Mouse (Mus musculus): Measurements from ENCODE around the gene Gm44973. TPM values are rescaled to one million over a fixed set of nuclear protein-coding genes. Genes with fewer than 3 reads are reported as not detected.

The Gm44973 gene
- total RNA-seq, 2 experiments from 2014 or later: not detected

- DNase-seq (ENCODE audit: extremely low spot score in 1 of 2, low spot score in 2 of 2): peak; percentile 90 to 93
- peak within 1 kb of the TSS; percentile 97 for H3K27ac ChIP-seq
- no peak; the same call in 1 of the 2 replicates for TF ChIP-seq CTCF (IDR thresholded peaks at IDR 0.05)
- H3K4me3 ChIP-seq: peak within 1 kb of the TSS; percentile 70
- intact Hi-C loops (cut with DNase I): loop anchor here (2.0 kb wide), 1 partner anchor 23 kb away; the partner anchor contains the start of genes Fiz1, Gm44973 and Zfp524
These were observed 22.9 kb downstream of the Gm44973 start, which contains the start of gene Zfp784 for GRCm38 (mm10) chr7:5038109-5038732. Zfp784 (minus strand) TSS chr7:5038446.

GRCm38 (mm10) chr7:5038940-5039339 is 23.6 kb downstream of the Gm44973 start:
- intact Hi-C loops (cut with DNase I): loop anchor here (2.0 kb wide), 1 partner anchor 24 kb away; the partner anchor contains the start of genes Fiz1, Gm44973 and Zfp524
- H3K27ac ChIP-seq: peak overlapping the region; percentile 97; the same call in 1 of the 2 replicates
- no peak for DNase-seq (ENCODE audit: extremely low spot score in 1 of 2, low spot score in 2 of 2)
- no peak for TF ChIP-seq CTCF (IDR thresholded peaks at IDR 0.05)
- H3K4me3 ChIP-seq: peak overlapping the region; percentile 70

DNA sequence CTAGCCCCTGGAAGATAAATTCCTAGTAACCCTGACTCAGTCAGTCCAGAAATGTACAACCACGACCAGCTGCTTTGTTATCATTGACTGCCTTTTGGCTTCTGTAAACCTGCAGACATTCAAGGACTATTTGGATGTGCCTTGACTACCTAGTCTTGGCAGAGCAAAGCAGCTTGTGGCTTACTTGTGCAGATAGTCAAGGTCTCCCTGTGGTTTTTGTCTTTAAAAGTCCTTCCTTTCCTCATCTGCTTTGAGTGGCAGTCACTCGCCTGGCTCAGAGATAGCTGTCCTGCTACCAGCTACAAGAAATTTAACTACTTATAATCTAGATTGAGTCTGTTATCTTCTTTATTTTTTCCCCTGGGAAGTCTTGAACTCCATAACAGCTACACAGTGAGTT is 29.7 kb downstream of the Gm44973 start:
- no peak overlapping the region for H3K4me3 ChIP-seq
- no peak for DNase-seq (ENCODE audit: extremely low spot score in 1 of 2, low spot score in 2 of 2)
- intact Hi-C loops (cut with DNase I): no loop called here
- TF ChIP-seq CTCF (IDR thresholded peaks at IDR 0.05): no peak
- H3K27ac ChIP-seq: no peak overlapping the region

DNA sequence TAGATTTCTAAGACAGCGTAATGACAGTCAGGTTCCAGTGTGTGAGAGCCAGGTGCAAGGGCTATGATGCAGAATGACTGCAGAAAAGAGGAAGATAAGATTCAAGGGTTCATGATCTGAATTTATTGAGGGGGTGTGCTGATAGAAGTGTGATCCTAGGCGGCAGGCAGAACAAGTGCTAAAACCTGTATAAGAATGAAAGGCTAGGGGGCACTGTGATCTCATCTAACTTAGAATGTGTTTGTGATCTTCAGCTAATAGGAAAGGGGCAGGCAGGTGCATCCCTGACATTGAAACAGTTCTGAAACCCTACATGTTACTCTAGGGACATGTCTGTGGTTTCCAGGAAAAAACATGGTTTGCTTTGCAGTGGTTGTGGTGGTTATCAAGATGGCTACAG is 30.8 kb downstream of the Gm44973 start:
- peak; percentile 25; the same call in 1 of the 2 replicates for TF ChIP-seq CTCF (IDR thresholded peaks at IDR 0.05)
- no peak for DNase-seq (ENCODE audit: extremely low spot score in 1 of 2, low spot score in 2 of 2)
- intact Hi-C loops (cut with DNase I): loop anchor here (2.0 kb wide), 1 partner anchor 103 kb away; no protein-coding TSS in a partner anchor
- no peak overlapping the region for H3K27ac ChIP-seq
- H3K4me3 ChIP-seq: no peak overlapping the region

DNA sequence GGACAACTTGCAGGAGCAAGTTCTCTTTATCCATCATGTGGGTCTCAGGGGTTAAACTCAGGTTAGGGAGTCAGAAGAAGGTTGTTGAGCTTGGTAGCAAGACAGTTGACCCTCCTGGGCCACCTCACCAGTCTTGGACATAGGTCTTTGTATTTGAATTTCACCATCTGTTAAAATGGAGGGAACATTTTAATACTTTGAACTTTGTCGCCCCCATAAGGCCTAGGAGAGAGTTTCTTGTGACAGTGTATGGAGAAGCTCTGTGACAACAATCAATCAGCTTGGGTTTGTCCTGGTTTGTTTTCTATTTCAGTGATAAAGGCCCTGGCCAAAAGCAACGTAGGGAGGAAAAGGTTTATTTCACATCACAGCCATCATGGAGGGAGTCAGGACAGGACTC is 32.0 kb downstream of the Gm44973 start:
- DNase-seq (ENCODE audit: extremely low spot score in 1 of 2, low spot score in 2 of 2): no peak
- H3K4me3 ChIP-seq: no peak overlapping the region
- intact Hi-C loops (cut with DNase I): loop anchor here (2.0 kb wide), 1 partner anchor 105 kb away; no protein-coding TSS in a partner anchor
- TF ChIP-seq CTCF (IDR thresholded peaks at IDR 0.05): peak; percentile 52
- H3K27ac ChIP-seq: no peak overlapping the region

DNA sequence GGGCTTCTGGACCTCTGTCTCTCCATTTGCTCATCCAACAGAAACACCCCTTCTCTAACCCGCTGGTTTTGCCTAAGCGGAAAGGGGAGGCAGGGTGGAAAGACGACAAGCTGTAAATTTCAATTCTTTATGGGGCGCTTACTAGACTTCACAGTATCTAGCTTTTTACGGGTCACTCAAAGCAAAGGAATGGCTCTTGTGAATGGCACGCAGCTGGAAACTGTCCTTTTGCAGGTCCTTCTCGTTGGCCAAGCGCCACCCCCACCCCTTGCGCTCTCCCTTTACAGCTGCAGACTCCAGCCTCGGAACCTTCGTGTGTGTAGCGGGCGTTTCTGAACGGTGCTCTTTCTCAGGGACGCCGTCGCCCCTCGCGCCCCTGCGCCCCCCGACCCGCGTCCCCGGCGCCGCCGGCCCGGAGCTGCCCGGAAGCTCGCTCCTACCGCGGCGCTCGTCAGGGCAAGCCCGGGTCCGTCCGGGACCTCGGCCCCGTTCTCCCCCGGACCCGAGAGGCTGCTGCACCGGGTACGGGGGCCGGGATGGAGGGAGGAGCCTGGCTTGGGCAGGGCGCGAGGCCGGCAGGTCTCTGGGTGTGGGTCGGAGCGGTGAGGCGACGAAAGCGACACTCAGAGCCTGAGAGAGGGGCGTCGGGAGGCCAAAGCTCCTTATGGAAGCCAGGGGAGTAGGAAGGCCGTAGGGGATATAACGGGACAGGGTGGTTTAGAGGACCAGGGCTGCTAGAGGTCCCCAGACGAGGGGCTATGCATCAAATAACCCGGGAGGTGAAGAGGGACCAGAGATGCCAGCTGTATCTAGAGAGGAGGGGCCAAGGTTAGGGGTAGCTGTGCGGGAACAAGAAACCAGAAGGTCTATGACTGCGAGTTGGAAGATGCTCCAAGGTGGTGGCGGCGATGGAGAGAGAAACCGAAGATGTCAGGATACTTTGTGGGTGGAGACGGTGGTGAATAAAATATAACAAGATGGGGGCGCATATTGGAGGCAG is 36.2 kb downstream of the Gm44973 start, which contains the start of gene Zfp580:
Gene Zfp580, plus strand, starts transcription at position 346 of the 1,000 bp plus-strand sequence.
- DNase-seq (ENCODE audit: extremely low spot score in 1 of 2, low spot score in 2 of 2): peak; percentile 81 to 83
- H3K27ac ChIP-seq: peak within 1 kb of the TSS; percentile 95
- no peak for TF ChIP-seq CTCF (IDR thresholded peaks at IDR 0.05)
- intact Hi-C loops (cut with DNase I): loop anchor here (2.0 to 10.0 kb wide), 3 partner anchors 55 to 497 kb away; partner anchors contain the start of genes Shisa7 and Zfp579
- peak within 1 kb of the TSS; percentile 67 for H3K4me3 ChIP-seq

GRCm38 (mm10) chr7:5052438-5052837 is 37.1 kb downstream of the Gm44973 start:
- DNase-seq (ENCODE audit: extremely low spot score in 1 of 2, low spot score in 2 of 2): no peak
- Histone ChIP-seq H3K4me3 (peak overlapping the region; percentile 67), H3K27ac (peak overlapping the region; percentile 95)
- TF ChIP-seq CTCF (IDR thresholded peaks at IDR 0.05): no peak
- intact Hi-C loops (cut with DNase I): loop anchor here (10.0 kb wide), 2 partner anchors 208 to 498 kb away; partner anchors contain the start of gene Shisa7

DNA sequence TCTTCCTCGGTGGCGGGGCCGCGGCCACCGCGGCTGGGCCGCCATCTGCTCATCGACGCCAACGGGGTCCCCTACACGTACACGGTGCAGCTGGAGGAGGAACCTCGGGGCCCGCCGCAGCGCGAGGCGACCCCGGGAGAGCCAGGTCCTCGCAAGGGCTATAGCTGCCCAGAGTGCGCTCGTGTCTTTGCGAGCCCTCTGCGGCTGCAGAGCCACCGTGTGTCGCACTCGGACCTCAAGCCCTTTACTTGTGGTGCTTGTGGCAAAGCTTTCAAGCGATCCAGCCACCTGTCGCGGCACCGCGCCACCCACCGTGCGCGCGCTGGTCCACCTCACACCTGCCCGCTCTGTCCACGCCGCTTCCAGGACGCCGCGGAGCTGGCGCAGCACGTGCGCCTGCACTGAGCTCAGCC is 37.6 kb downstream of the Gm44973 start:
- peak in 1 of 2 experiments; percentile 32 for DNase-seq (ENCODE audit: extremely low spot score in 1 of 2, low spot score in 2 of 2)
- no peak for TF ChIP-seq CTCF (IDR thresholded peaks at IDR 0.05)
- peak overlapping the region; percentile 95 for H3K27ac ChIP-seq
- intact Hi-C loops (cut with DNase I): loop anchor here (10.0 kb wide), 2 partner anchors 208 to 498 kb away; partner anchors contain the start of gene Shisa7
- peak overlapping the region; percentile 67 for H3K4me3 ChIP-seq

DNA sequence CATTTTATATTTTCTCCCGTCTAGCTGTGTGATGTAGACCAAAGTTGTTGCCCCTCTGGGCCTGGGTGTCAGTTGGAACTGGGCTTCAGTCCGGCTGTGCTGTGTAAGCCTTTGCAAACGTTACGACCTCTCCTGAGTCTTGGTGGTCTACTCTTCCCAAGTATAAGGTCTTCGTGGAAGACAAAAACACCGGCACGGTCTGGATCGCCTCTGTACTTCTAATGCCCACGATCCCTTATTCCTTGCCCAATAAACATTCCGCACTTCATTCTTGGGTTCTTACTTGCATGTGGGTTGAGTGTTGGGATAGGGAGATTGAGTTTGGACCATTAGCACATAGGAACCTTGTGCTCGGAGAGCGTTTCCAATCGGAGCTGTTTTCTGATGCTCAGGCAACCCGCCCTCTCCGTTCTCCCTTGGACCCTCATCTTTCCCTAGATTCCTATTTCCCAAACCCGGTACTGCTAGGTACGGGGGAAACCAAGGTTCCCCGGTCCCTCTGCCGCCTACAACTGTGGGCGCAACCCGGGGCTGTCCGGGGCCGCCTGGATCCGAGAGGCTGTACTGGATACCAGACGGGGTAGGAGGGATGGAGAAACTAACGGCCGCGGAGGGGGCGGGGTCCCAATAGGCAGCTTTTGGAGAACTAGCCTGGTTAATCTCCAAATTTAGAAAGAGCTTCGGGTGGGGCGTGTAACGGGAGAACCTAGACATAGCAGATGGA is 38.3 kb downstream of the Gm44973 start:
- no peak for TF ChIP-seq CTCF (IDR thresholded peaks at IDR 0.05)
- intact Hi-C loops (cut with DNase I): loop anchor here (10.0 kb wide), 2 partner anchors 209 to 499 kb away; partner anchors contain the start of gene Shisa7
- Histone ChIP-seq H3K27ac (peak overlapping the region; percentile 20; the same call in 1 of the 2 replicates), H3K4me3 (peak overlapping the region; percentile 67)
- DNase-seq (ENCODE audit: extremely low spot score in 1 of 2, low spot score in 2 of 2): peak; percentile 54 to 62

GRCm38 (mm10) chr7:5056651-5057263 is 41.5 kb downstream of the Gm44973 start:
- peak overlapping the region; percentile 97 for H3K27ac ChIP-seq
- peak; percentile 67 to 73 for DNase-seq (ENCODE audit: extremely low spot score in 1 of 2, low spot score in 2 of 2)
- intact Hi-C loops (cut with DNase I): loop anchor here (10.0 kb wide), 2 partner anchors 212 to 502 kb away; partner anchors contain the start of gene Shisa7
- TF ChIP-seq CTCF (IDR thresholded peaks at IDR 0.05): no peak
- peak overlapping the region; percentile 67 for H3K4me3 ChIP-seq

Data from left cerebral cortex, adult 2 months (tissue).